Mouse (Mus musculus) lung, postnatal 4 days (tissue): ENCODE measurements around the gene Aldh16a1.

ENCODE experiments used
- DNase-seq, 2 experiments: peaks; one replicate each; pipeline ENCODE4 v3.0.0; 2021

The Aldh16a1 gene

DNA sequence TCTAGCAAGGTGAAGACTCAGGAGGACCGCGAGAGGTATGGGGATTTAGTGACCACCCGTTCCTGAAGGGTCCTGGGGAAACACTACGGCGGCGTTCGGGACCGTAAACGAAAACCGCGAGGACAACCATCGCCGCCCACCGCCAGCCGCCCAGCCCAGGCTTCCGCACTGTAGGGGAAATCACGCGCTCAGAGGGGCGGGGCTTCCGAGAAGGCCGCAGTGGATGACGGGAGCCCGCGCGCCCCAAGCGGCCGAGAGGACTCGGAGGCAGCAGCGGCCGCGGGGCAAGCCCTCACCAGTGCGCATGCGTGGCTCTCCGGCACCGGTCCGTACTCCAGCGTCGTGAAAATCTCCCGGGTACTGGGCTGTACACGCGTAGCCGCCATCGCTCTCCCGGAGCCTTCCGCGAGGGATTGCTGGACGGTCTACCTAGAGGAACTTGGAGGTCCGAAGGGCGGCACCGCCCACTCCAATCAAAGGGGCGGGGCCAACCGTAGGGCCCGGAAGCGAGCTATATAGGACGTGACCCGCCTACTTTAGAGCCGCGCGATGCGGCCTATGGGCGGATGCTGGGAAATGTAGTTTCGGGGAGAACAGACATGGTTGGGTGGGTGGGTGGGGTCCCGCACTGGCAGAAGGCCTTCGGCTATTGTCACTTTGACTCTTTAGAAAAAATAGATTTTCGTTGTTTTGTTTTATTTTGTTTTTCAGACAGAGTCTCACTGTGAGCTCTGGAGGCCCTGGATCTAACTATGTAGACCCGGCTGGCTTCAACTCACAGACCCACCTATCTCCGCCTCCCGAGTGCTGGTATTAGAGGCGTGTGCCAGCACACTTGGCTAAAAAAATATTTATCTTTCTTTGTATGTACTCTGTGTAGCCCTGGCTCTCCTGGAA is at the start of gene Aldh16a1, which contains the start of gene Pih1d1:
Gene Aldh16a1 (minus strand): TSS at position 489 of the 897 bp plus-strand sequence.
Gene Pih1d1 (plus strand): TSS at position 208 of the 897 bp plus-strand sequence.
- peak; percentile 98 for DNase-seq

DNA sequence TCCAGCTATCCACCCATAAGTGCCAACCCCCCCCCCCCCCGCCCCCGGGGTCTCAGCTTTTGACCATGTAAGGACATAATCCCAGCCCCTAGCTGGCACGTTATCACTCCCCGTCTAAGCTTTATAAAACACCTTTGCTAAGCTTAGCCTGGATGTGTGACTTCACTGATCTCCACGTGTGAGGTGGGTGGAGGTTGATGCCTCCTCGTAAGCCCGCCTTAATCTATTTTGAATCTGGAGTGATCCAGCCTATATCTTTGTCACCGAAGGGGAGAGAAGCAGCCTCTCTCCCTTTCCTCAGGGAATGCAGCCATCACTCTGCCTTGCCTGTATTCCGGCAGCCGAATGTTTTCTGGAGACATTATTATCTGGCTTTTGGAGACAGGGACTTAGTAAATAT is 48.3 kb upstream of the Aldh16a1 start:
- no peak for DNase-seq

DNA sequence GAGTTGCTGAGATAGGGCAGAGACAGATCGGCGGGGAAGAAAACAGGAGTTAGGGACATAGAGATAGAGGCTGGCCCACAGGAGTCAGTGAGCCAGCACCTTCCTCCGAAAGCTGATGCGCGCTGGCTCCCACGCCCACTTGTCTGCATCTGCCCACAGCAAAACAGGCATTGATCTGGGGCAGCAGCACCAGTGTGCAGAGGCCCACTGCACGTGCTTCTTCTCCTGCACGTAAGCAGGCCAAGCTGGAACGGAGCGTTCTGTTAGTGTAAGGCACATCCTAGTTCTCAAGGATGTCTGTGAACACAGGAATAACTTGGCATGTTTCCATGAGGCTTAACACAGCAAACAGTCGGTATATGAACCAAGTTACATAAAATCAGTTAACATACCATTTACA is 44.6 kb upstream of the Aldh16a1 start:
- no peak for DNase-seq

DNA sequence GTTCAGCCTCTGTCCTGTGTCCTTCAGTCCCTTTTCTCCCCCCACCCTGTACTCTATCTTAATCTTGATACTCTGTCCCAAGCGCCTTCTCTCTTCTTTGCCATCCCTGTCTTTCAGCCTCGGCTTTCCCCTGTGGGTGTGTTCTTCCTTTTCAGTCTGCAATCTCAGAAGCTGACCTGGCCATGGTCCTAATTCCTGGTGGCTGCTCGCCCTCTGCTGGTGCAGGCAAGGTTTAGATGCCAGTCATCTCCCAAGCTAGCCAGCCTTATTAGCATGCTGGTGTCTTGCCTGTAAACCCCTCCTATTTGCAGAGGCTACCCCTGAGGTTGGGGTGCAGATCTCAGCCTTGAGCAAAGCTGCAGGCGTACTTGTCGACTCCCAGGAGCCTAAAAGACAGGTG is 44.1 kb upstream of the Aldh16a1 start:
- DNase-seq: peak; percentile 77 to 80

DNA sequence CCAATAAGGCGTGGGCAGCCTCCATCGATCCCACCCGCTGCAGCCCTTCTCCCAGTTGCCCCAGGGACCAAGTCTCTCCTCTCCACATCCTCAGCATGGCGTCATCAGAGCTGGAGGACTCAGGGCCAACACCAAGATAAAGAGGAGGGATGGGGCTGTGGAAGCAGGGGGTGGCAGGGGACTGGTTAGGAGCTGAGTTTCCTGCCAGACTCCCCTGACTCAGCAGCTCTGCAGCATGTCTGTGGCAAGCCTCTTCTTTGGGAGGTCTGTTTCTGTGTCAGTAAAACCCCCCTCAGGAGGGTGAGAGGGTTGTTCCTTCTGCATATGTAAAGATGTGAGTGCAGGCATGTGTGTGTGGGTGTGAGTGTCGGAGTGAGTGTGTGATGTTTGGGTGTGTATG is 42.6 kb upstream of the Aldh16a1 start:
- DNase-seq: no peak

DNA sequence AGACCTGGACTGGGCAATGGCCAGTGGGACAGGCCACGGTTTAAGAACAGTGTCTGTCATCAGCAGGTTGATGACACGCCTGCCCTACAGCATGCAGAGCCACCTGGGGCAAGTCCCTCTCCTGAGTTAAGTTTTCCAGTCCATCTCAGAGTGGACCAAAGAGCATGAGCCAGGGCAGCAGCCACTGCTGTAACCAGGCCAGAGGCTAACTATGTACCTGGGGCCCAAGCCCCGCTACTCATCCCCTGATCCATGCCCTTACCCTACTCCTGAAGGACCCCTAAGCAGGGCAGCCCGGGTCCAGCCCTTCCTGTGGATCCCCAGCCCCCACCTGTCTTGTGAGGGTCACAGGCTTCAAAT is 41.8 kb upstream of the Aldh16a1 start:
- no peak for DNase-seq

DNA sequence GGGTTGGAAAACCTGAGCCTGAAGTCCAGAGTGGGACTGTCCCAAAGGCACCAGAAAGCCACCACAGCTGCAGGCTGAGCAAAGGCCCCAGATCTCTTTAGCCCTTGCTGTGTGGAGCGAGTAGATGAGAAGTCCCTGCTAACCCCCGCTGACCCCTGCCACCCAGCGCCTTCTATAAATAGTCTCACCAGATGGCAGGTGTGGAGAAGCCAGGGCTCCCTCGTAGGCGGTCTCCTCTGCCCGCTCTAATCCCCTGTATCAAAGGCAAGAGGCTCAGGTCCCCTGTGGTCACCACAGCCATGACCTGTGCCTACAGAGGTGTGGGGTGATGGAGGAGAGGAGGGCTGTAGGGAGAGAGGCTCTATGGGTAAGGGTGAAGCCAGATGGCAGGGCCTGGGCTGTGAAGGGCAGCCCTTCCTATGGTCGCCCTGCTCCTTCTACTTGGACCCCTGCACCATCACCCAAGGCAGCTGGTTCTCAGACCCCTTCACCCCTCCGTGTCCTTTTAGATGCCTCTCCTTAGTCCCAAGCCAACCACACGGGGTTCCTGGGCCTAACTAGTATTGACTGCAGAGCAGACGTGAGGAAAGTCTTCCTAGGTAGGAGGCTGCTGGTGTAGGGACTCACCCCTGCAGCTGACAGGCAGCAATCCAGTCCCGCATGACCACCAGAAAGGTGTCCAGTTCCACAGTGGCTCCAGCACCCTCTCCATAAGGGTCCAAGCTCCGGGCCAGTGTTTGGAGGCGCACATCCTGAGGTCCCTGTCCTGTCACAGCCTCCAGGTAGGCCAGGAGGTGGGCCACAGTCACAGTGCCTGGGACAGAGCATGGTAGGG is 41.2 kb upstream of the Aldh16a1 start:
- DNase-seq: no peak

DNA sequence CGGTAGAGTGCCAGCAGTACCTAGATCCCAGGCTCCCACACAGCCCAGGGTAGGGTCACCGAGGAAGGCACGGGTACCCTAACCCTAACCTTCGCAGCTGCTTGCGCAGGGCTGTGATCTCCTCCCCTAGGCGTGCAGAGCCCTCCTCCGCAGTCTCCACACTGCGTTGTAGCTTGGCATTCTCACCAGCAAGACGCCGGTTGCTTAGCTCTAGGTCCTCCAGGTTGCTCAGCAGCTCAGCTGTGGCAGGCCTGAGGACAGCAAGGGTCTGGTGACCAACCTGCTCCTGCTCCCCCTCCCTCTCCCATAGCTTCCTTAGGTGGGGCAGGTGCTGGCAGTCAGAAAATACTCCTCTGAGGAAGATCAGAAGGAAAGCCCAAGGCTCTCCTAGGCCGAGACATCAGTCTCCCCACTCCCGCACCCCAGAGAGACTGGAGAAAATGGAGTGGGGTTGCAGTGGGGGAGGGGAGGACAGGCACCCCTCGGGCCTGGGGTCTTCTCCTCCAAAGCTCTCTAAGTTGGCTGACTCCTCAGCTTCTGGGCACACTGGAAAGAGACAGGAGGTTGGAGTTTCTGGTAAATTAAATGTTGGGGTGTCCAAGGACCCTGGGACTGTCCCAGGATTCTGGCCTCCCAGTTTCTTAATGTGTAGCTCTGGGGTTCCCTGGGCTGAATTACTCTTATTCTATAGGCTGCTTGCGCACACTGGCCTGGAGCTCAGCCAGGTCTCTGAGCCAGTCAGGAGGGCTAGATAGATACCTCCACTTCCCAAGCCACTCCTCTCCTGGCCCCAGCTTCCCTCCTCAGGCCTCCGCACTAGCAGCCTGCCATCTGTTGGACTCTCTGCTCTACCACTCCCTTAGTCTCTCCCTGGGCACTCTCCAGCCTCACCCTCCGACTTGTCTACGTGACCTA is 39.7 kb upstream of the Aldh16a1 start:
- DNase-seq: no peak

DNA sequence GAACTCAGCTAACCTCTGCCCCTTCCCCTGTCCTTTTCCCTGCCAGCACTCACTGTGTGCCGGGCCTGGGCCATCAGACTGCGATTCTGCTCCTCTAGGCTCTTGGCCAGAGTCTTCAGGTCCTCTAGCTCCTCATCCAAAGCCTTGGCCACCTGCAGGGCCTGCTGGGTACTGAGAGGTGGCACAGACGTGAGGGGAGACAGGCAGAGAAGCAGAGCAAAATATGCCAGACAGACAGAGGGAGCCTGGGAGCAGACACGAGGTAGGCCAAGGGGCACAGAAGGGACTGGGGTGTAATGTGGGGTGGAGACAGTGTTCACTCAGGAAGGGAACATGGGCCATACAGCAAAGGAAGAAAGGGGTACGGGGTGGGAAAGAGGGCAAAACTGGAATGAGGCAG is 39.0 kb upstream of the Aldh16a1 start:
- no peak for DNase-seq

DNA sequence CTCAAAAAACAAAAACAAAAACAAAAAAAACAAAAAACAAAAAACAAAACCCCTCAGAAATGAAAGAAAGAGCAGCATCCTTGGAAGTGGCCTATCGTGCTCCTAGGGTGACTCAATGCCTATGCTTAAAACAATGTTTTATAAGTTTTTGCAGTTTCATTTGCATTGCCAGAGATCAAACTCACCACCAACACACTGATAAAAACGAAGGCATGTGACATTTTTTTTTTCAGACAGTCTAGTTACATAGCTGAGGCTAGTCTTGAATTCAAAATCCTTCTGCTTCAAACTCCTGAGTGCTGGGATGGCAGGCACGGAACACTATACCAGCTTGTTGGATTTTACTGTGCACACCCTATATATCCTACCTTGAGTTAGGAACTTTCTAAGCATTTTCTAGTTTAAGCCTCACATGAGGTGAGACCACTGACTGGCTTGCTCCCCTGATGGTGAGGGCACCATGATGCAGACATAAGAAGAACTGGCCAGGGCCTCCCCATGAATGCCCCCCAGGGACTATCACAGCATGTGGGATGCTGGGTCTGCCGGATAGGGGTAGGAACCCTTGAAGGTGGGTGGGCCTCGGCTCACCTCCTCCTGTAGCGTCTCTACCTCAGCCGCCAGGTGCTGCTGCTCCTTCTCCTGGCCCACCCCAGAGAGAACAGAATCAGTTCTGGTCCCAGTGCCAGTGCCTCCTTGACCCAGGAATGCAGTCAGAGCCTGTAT is 38.4 kb upstream of the Aldh16a1 start:
- no peak for DNase-seq

DNA sequence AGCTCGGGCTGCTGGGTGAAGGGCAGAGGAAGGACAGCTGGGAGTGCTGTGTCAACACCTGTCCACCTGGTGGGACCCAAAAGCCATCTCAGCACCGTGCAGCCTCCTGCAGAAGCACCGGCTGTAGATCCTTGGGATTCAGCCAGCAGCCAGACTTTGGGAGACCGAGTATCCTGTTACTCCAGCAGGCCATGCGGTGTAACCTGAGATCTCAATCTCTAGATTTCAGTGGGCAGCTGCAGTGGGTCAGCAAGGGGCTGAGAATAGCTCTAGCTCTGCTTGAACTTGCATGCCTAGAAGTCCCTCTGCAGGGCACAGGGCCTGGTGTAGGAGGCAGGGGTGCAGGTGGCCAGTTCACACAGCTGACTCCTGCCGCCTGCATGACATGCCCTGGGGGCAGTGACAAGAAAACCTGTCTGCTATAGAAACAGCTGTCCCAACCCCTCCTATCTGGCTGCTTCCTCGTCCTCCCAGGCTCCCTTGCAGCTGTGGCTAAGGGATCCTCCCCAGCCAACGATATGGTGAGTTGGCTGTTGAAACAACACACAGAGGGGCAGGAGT is 37.5 kb upstream of the Aldh16a1 start:
- no peak for DNase-seq

DNA sequence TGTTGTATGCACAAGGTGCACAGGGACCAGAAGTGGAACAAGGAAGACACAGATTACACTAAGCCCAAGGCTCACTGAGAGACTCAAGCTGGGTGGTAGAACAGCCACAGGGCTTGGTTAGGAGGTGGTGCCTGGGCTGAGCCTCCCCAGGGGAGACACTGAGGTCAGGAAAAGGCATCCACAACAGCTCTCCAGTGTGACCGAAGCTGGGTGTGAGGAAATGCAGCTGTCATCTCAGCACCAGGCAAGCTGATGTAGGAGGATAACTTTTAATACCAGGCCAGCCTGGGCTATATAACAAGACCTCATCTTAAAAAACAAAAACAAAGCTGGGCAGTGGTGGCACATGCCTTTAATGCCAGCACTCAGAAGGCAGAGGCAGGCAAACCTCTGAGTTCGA is 36.8 kb upstream of the Aldh16a1 start:
- DNase-seq: no peak

DNA sequence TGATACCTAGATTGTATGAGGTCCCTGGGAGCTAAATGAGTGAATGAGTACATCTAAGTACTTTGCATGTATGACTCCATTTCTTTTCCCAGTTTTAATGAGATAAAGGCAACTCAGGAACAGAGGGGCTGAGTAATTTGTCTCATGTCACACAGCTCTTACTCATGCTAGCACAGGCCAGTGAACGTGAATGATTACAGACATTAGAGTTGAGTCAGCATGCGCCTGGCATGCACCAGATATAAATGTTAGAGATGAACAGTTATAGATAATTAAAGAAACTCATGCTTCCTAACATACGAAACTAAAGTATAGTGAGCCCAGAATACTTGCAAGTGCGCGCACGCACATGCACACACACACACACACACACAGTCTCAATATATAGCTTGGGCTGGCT is 35.8 kb upstream of the Aldh16a1 start:
- DNase-seq: no peak

DNA sequence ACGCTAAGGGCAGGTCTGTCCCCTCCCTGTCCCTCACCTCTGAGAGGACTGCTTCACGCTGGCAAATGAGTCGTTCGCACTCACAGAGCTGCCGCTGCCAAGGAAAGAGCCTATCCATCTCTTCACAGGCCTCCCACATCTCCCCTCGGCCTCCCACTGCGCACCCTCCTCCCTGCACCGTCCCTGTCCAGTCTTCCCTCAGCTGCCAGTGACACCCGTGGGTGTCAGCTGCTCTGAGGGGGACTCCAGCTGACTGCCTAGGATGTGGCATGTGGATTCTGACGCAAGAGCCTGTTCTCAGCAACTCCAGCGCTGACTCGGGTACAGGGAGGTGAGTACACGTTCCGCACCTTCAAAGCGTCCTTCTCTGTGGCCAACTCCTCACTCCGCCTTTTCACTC is 35.2 kb upstream of the Aldh16a1 start:
- DNase-seq: no peak

DNA sequence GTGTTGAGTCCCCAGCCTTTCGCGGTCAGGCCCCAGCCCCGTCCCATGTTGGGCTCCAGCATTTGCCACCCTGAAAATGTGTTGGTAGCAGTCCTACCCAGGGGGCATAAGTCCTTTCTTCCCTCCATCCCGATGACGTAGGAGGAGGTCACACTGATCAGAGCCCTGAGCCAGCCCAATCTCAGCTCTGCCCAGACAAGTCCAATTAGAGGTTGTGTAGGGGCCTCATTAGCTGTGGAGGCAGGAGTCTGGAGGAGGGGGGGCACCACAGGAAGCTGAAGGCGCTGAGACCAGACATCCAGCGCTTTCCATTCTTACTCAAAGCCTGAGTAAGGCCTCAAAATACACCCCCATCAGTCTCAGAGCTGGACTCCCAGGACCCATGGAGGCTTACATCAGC is 31.5 kb upstream of the Aldh16a1 start:
- DNase-seq: no peak

DNA sequence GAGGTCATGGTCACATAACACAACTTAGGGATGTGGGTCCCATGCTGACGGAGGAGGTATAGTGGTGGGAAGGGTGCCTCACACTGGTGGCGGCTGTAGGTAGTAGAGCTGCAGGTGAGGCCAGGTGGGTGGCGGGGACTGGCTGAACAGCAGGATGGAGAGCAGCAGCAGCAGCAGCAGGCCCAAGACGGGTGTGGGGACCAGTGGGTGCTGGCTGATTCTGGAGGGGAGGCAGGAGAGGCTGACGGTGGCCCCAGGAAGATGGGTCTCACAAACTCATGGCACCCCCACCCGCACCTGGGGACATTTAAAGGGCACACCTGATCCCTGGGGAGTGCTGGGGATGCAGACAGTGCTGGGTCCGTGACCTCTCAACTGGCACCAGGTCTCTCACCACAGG is 29.3 kb upstream of the Aldh16a1 start:
- no peak for DNase-seq

DNA sequence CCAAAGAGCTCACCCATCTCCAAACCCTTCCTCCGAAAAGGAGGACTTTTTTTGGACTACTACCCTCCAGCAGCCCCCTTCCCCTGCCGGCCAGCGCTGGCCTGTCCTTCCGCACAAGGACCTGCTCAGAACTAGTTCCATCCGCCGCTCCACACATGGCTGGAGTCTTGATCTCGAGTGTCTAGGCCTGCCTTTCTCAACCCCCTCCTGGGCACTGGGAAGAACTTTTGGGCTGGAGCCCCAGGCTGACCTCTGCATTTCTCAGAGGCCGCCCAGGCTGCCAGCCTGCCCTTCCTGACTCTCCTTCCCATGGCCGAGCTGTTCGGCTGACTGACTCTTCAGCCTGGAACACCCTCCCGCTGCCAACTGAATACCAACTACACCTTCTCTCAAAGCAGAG is 28.2 kb upstream of the Aldh16a1 start:
- DNase-seq: no peak

DNA sequence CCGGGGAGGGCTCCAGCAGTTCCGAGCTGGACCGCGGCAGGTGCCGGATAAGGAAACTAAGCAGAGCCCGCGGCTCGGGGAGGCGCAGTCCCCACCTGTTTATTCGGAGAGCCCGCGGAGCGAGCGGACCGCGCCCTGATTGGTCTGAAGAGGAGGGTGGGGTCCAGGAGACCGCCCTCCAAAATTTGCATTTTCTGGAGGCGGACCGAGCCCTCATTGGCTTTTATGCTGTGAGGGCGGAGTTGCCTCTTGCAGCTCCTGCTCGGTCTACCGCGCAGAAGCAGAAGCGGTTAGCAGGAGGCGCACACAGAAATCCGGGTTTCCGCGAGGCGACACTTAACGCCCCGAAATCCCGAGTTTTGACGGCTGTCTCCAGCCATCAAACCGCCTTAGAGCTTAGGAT is 27.8 kb upstream of the Aldh16a1 start:
- peak; percentile 90 to 92 for DNase-seq

DNA sequence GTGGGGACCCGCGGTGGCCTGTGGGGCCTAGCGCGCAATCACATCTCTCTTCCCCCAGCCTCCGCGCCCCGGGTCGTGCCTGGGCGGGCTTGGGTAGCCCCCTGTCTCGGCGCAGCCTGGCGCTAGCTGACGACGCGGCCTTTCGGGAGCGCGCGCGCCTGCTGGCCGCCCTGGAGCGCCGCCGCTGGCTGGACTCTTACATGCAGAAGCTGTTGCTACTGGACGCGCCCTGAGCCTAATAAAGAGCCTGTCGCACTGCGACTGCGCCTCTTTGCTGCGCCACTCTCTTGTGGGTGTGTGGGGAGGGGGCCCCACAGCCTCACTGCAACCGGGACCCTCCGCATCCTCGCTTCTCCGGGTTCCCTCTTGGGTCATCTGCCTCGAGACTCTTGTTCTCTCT is 27.2 kb upstream of the Aldh16a1 start:
- DNase-seq: no peak

DNA sequence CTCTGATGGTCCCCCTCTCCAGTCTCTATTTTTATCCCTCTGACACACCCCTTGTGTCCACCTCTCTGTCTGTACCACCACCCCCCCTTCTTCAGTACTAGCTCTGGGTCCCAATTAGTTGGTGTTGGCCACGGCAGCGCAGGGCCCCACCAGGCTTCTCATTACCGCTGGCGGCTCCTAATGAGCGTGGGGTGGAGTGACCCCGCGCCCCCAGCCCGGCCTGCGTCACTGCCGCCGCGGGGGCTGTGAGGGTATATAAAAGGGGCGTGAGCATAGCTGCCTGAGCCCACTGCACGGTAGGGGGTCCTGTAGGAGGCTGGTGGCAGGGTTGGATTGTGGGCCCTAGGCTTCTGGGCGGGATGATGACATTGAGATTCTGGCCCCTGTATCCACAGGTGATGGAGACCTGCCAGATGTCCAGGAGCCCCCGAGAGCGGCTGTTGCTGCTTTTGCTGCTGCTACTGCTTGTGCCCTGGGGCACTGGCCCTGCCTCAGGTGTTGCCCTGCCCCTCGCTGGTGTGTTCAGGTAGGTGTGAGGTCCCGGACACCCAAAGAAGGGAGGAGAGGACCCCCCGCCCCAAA is 26.6 kb upstream of the Aldh16a1 start, which contains the start of gene Pth2:
Gene Pth2 (plus strand): TSS at position 100 of the 582 bp plus-strand sequence.
- no peak for DNase-seq

DNA sequence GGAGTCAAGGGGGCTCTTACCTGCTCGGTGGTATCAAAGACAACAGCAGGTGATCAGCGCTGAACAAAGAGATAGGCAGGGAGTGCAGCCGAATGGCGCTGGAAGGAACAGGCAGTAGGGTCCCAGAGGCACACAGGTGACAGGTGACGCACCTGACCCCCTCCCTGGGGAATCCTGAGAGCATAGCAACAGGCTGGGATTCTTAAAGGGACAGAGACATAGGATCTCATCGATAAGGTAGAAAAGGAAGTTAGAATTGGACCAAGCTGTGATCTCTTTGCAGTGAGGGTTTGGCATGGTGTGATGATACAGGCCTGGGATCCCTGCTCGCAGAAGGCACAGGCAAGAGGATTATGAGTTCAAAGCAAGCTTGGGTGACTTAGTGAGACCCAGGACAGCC is 25.1 kb upstream of the Aldh16a1 start, which contains the start of gene Gfy:
Gene Gfy (minus strand): TSS at position 101 of the 400 bp plus-strand sequence.
- no peak for DNase-seq
